Mouse (Mus musculus): ENCODE data around the gene Mybl2. TPM values are rescaled to one million over a fixed set of nuclear protein-coding genes. Genes with fewer than 3 reads are reported as not detected.

Gene Mybl2
- total RNA-seq (2014; rRNA removed) = 0.09 and 0.54 TPM in 2 replicates
- 0.29 and 0.31 TPM in 2 replicates for polyA plus RNA-seq (2012; rRNA removed)

GRCm38 (mm10) chr2:163054335-163054840 is at the start of gene Mybl2:
TSS of gene Mybl2 (plus strand) at chr2:163054687.
- no peak within 1 kb of the TSS for H3K27ac ChIP-seq (replicated peaks; ENCODE audit: insufficient read depth, low read depth, low read length)
- H3K36me3 ChIP-seq (ENCODE audit: control insufficient read depth, insufficient read depth, low read length) = no peaks in the 10 kb centered on the region
- no peak within 1 kb of the TSS for H3K9ac ChIP-seq (ENCODE audit: low read depth, low read length)
- H3K79me2 ChIP-seq (ENCODE audit: control insufficient read depth, insufficient read depth, low read length) = no peaks in the 10 kb centered on the region
- H3K4me1 ChIP-seq (ENCODE audit: control insufficient read depth, insufficient read depth, low read length) = no peaks in the 10 kb centered on the region
- peaks cover 3% of the 10 kb centered on the region; the same call in 1 of the 2 replicates for H3K27me3 ChIP-seq (ENCODE audit: control insufficient read depth, insufficient read depth, low read length)
- TF ChIP-seq CTCF (IDR thresholded peaks at IDR 0.05; ENCODE audit: low read depth, low read length) = no peak
- TF ChIP-seq POLR2A (IDR thresholded peaks at IDR 0.05; ENCODE audit: extremely low read depth, insufficient read depth, low read length) = no peak
- DNase-seq (ENCODE audit: extremely low read depth, low read depth, low spot score) = peak; percentile 82
- under 1% methylated on average over 48 of the region's 48 CpGs for WGBS
- peak within 1 kb of the TSS; percentile 25; the same call in 1 of the 2 replicates for H3K4me3 ChIP-seq (ENCODE audit: insufficient read depth, low read depth, low read length)

GRCm38 (mm10) chr2:163007299-163007698 is 47.2 kb upstream of the Mybl2 start:
- DNase-seq (ENCODE audit: extremely low read depth, low read depth, low spot score) = no peak
- Histone ChIP-seq H3K36me3 (ENCODE audit: control insufficient read depth, insufficient read depth, low read length) (peaks cover 47% of the 10 kb centered on the region), H3K9ac (ENCODE audit: low read depth, low read length) (no peak overlapping the region), H3K4me3 (ENCODE audit: insufficient read depth, low read depth, low read length) (no peak overlapping the region), H3K79me2 (ENCODE audit: control insufficient read depth, insufficient read depth, low read length) (no peaks in the 10 kb centered on the region), H3K4me1 (ENCODE audit: control insufficient read depth, insufficient read depth, low read length) (no peaks in the 10 kb centered on the region), H3K27me3 (ENCODE audit: control insufficient read depth, insufficient read depth, low read length) (no peaks in the 10 kb centered on the region), H3K27ac (replicated peaks; ENCODE audit: insufficient read depth, low read depth, low read length) (no peak overlapping the region)
- TF ChIP-seq CTCF (IDR thresholded peaks at IDR 0.05; ENCODE audit: low read depth, low read length) (no peak), POLR2A (IDR thresholded peaks at IDR 0.05; ENCODE audit: extremely low read depth, insufficient read depth, low read length) (no peak)
- 89% methylated on average over 4 of the region's 4 CpGs for WGBS

DNA sequence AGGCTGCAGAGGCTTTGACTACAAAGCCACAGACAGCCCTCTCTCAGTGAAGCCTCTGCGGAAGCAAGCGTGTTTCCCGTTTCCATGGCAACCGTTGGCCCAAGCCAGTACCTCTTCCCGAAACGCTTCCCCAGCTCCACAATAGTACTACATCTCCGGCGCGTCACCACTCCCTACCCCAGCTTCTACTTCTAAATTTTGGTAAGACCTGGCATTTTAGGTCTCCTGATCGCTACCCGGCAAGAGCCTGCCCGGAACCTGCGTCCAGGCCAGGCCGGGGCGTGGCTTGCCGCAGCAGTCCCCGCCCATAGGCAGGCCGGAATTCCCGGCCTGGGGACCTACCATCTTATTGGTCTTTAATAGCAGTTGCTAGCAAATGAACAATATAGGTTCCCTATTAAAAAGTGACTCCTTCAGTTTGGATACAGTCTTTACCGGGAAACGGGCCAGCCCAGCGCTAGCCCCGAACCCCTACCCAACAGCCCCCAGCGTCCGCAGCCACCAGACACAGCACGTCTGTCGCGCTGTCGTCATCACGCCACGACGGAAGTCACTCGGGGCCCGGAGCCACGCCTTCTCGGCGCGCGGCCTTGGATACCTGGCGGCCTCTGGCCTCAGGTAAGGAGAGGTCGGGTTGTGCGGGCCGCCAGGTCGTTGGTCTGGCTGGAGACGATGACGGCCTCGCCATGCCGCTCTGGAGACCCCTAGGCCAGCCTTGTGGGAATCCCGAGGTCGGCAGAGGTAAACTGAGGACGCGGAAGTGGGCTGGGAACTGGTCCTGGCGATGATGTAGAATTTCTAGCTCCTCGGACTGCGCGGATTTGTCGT is 37.4 kb upstream of the Mybl2 start, which contains the start of gene Ift52:
Gene Ift52 (plus strand): TSS at position 439 of the 828 bp plus-strand sequence.
- under 1% methylated on average over 57 of the region's 57 CpGs for WGBS
- Histone ChIP-seq H3K27ac (replicated peaks; ENCODE audit: insufficient read depth, low read depth, low read length) (peak within 1 kb of the TSS; percentile 68), H3K4me3 (ENCODE audit: insufficient read depth, low read depth, low read length) (peak within 1 kb of the TSS; percentile 88), H3K9ac (ENCODE audit: low read depth, low read length) (peak within 1 kb of the TSS; percentile 82), H3K79me2 (ENCODE audit: control insufficient read depth, insufficient read depth, low read length) (no peaks in the 10 kb centered on the region), H3K36me3 (ENCODE audit: control insufficient read depth, insufficient read depth, low read length) (peaks cover 5% of the 10 kb centered on the region; the same call in 1 of the 2 replicates), H3K4me1 (ENCODE audit: control insufficient read depth, insufficient read depth, low read length) (peaks cover 2% of the 10 kb centered on the region; the same call in 1 of the 2 replicates), H3K27me3 (ENCODE audit: control insufficient read depth, insufficient read depth, low read length) (no peaks in the 10 kb centered on the region)
- peak; percentile 79 for DNase-seq (ENCODE audit: extremely low read depth, low read depth, low spot score)
- TF ChIP-seq POLR2A (IDR thresholded peaks at IDR 0.05; ENCODE audit: extremely low read depth, insufficient read depth, low read length) = peak; percentile 52; the same call in 1 of the 2 replicates
- no peak for TF ChIP-seq CTCF (IDR thresholded peaks at IDR 0.05; ENCODE audit: low read depth, low read length)

- H3K9ac ChIP-seq (ENCODE audit: low read depth, low read length) = no peak overlapping the region
- H3K79me2 ChIP-seq (ENCODE audit: control insufficient read depth, insufficient read depth, low read length) = no peaks in the 10 kb centered on the region
- H3K27ac ChIP-seq (replicated peaks; ENCODE audit: insufficient read depth, low read depth, low read length) = no peak overlapping the region
- peaks cover 63% of the 10 kb centered on the region for H3K36me3 ChIP-seq (ENCODE audit: control insufficient read depth, insufficient read depth, low read length)
- DNase-seq (ENCODE audit: extremely low read depth, low read depth, low spot score) = no peak
- H3K4me3 ChIP-seq (ENCODE audit: insufficient read depth, low read depth, low read length) = no peak overlapping the region
- TF ChIP-seq CTCF (IDR thresholded peaks at IDR 0.05; ENCODE audit: low read depth, low read length) = no peak
- WGBS = 91% methylated on average over 5 of the region's 5 CpGs
- H3K27me3 ChIP-seq (ENCODE audit: control insufficient read depth, insufficient read depth, low read length) = no peaks in the 10 kb centered on the region
- no peaks in the 10 kb centered on the region for H3K4me1 ChIP-seq (ENCODE audit: control insufficient read depth, insufficient read depth, low read length)
Observed at GRCm38 (mm10) chr2:163031289-163031688, 23.2 kb upstream of the Mybl2 start.

GRCm38 (mm10) chr2:163031757-163032156 is 22.7 kb upstream of the Mybl2 start:
- H3K36me3 ChIP-seq (ENCODE audit: control insufficient read depth, insufficient read depth, low read length) = peaks cover 59% of the 10 kb centered on the region

More at GRCm38 (mm10) chr2:163031757-163032156, 22.7 kb upstream of the Mybl2 start:
- TF ChIP-seq POLR2A (IDR thresholded peaks at IDR 0.05; ENCODE audit: extremely low read depth, insufficient read depth, low read length) (no peak), CTCF (IDR thresholded peaks at IDR 0.05; ENCODE audit: low read depth, low read length) (no peak)
- Histone ChIP-seq H3K4me3 (ENCODE audit: insufficient read depth, low read depth, low read length) (no peak overlapping the region), H3K4me1 (ENCODE audit: control insufficient read depth, insufficient read depth, low read length) (no peaks in the 10 kb centered on the region), H3K9ac (ENCODE audit: low read depth, low read length) (no peak overlapping the region), H3K79me2 (ENCODE audit: control insufficient read depth, insufficient read depth, low read length) (no peaks in the 10 kb centered on the region), H3K27me3 (ENCODE audit: control insufficient read depth, insufficient read depth, low read length) (no peaks in the 10 kb centered on the region), H3K27ac (replicated peaks; ENCODE audit: insufficient read depth, low read depth, low read length) (no peak overlapping the region)
- 97% methylated on average over 2 of the region's 2 CpGs for WGBS
- DNase-seq (ENCODE audit: extremely low read depth, low read depth, low spot score) = no peak

All from liver, adult 2 months (tissue).